Mouse (Mus musculus): ENCODE results near the gene Gsg1l. TPM values are rescaled to one million over a fixed set of nuclear protein-coding genes. Genes with fewer than 3 reads are reported as not detected.
A peak's percentile ranks its signal among the peaks of the same experiment; 100 is the strongest.

Gsg1l gene
- polyA plus RNA-seq, 1 experiment from 2014 or later: 7.0 TPM

- DNase-seq (ENCODE audit: low spot score) (no peak), ATAC-seq (ENCODE audit: insufficient read depth, low FRiP score, low TSS enrichment) (no peak; the same call in 1 of the 2 replicates)
- Histone ChIP-seq H3K27me3 (ENCODE audit: control insufficient read depth, insufficient read depth, low read length) (peaks cover 29% of the 10 kb centered on the region), H3K27ac (ENCODE audit: low read depth, low read length) (no peak overlapping the region), H3K4me2 (ENCODE audit: low read depth) (no peak overlapping the region), H3K9ac (ENCODE audit: low read length) (no peak overlapping the region), H3K36me3 (ENCODE audit: control insufficient read depth, insufficient read depth, low read length) (no peaks in the 10 kb centered on the region), H3K9me3 (ENCODE audit: control insufficient read depth, low read length) (no peaks in the 10 kb centered on the region), H3K4me1 (ENCODE audit: control insufficient read depth, insufficient read depth, low read length) (0 out of 2 replicates have a peak, but pooled peaks cover 2% of the 10 kb centered on the region), H3K4me3 (ENCODE audit: low read depth, low read length) (no peak overlapping the region)
- WGBS: 27% methylated on average over 6 of the region's 6 CpGs
These were observed 4.1 kb upstream of the Gsg1l start for GRCm38 (mm10) chr7:126086321-126086741.

- Histone ChIP-seq H3K27ac (ENCODE audit: low read depth, low read length) (no peak overlapping the region), H3K9ac (ENCODE audit: low read length) (no peak overlapping the region), H3K4me2 (ENCODE audit: low read depth) (no peak overlapping the region), H3K9me3 (ENCODE audit: control insufficient read depth, low read length) (no peaks in the 10 kb centered on the region), H3K27me3 (ENCODE audit: control insufficient read depth, insufficient read depth, low read length) (peaks cover 39% of the 10 kb centered on the region), H3K4me1 (ENCODE audit: control insufficient read depth, insufficient read depth, low read length) (0 out of 2 replicates have a peak, but pooled peaks cover 2% of the 10 kb centered on the region), H3K4me3 (ENCODE audit: low read depth, low read length) (no peak overlapping the region), H3K36me3 (ENCODE audit: control insufficient read depth, insufficient read depth, low read length) (no peaks in the 10 kb centered on the region)
- DNase-seq (ENCODE audit: low spot score): no peak
- 93% methylated on average over 9 of the region's 9 CpGs for WGBS
- ATAC-seq (ENCODE audit: insufficient read depth, low FRiP score, low TSS enrichment): no peak
These were observed 2.9 kb upstream of the Gsg1l start for GRCm38 (mm10) chr7:126085154-126085553.

- Histone ChIP-seq H3K27ac (ENCODE audit: low read depth, low read length) (no peak overlapping the region), H3K4me2 (ENCODE audit: low read depth) (no peak overlapping the region), H3K27me3 (ENCODE audit: control insufficient read depth, insufficient read depth, low read length) (peaks cover 39% of the 10 kb centered on the region), H3K4me3 (ENCODE audit: low read depth, low read length) (no peak overlapping the region), H3K9me3 (ENCODE audit: control insufficient read depth, low read length) (no peaks in the 10 kb centered on the region), H3K36me3 (ENCODE audit: control insufficient read depth, insufficient read depth, low read length) (no peaks in the 10 kb centered on the region), H3K9ac (ENCODE audit: low read length) (no peak overlapping the region), H3K4me1 (ENCODE audit: control insufficient read depth, insufficient read depth, low read length) (0 out of 2 replicates have a peak, but pooled peaks cover 2% of the 10 kb centered on the region)
- ATAC-seq (ENCODE audit: insufficient read depth, low FRiP score, low TSS enrichment) (no peak), DNase-seq (ENCODE audit: low spot score) (no peak)
- 18% methylated on average over 4 of the region's 4 CpGs for WGBS
These were observed 1.8 kb upstream of the Gsg1l start for GRCm38 (mm10) chr7:126083980-126084348.

- 24% methylated on average over 9 of the region's 9 CpGs for WGBS
- Histone ChIP-seq H3K27ac (ENCODE audit: low read depth, low read length) (no peak overlapping the region), H3K9me3 (ENCODE audit: control insufficient read depth, low read length) (no peaks in the 10 kb centered on the region), H3K4me1 (ENCODE audit: control insufficient read depth, insufficient read depth, low read length) (0 out of 2 replicates have a peak, but pooled peaks cover 2% of the 10 kb centered on the region), H3K27me3 (ENCODE audit: control insufficient read depth, insufficient read depth, low read length) (peaks cover 39% of the 10 kb centered on the region), H3K9ac (ENCODE audit: low read length) (no peak overlapping the region), H3K4me3 (ENCODE audit: low read depth, low read length) (no peak overlapping the region), H3K36me3 (ENCODE audit: control insufficient read depth, insufficient read depth, low read length) (no peaks in the 10 kb centered on the region), H3K4me2 (ENCODE audit: low read depth) (no peak overlapping the region)
- no peak for DNase-seq (ENCODE audit: low spot score)
- no peak for ATAC-seq (ENCODE audit: insufficient read depth, low FRiP score, low TSS enrichment)
These were observed 1.2 kb upstream of the Gsg1l start for GRCm38 (mm10) chr7:126083341-126083979.

DNA sequence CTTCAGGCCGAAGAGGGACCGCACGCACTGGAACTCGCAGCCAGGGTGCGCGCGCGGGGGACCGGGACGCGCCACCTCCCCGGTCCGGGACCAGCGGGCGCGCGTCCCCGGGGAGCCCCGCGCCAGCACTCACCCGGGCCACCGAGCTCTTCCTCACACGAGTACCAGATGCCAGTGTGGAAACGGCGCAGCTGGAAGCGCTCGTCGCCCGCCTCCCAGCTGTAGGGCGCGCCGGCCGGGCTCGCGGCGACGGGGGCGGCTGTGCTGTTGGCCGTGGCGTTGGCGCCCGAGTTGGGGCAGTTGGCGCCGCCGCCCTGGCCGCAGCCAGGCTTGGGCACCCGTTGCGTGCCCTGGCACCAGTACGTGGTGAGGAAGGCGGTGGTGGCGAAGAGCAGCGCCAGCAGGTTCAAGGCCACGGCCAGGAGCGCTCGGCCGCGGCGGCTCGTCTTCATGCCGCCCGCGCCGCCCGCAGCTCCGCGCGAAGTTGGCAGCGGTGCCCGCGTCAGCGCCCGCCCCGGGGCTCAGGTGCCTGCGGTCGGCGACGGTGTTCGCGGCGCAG is 405 bp downstream of the Gsg1l start:
- Histone ChIP-seq H3K27me3 (ENCODE audit: control insufficient read depth, insufficient read depth, low read length) (peaks cover 39% of the 10 kb centered on the region), H3K27ac (ENCODE audit: low read depth, low read length) (no peak overlapping the region)
- 0 out of 2 replicates have a peak, but pooled peaks have one; percentile 27 for ATAC-seq (ENCODE audit: insufficient read depth, low FRiP score, low TSS enrichment)

DNA sequence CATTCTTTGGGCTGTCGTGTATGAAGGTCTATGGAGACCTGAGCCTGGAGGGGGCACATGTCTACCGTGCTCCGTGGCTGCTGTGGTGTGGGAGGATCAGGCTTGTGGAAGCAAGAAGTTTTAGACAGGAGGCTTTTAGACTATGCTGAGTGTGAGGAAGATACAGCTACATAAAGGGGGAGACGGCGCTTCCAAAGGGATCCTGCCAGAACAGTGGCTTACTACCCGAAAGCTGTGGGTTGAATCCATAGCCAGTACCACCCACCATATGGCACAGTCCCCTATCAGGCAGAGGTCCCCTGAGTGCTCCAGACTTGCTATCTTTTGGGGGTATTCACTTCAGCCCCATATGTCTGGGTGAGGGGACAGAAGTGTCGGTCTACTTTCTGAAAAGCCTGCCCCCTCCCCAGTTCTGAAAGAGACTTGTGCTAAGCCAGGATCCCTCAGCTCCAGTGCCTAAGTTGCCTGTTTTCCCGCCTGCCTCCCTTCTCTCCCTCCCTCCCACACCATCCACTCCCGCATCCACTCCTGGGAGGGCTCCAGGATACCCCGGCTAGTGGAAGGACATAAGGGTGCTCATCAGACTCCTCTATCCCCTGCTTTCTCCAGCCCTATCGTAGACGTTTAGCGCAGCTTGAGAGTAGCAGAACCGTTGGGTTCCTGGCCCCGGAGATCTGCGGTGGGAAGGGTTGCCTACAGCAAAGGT is 1.1 kb downstream of the Gsg1l start:
- Histone ChIP-seq H3K27ac (ENCODE audit: low read depth, low read length) (no peak overlapping the region), H3K36me3 (ENCODE audit: control insufficient read depth, insufficient read depth, low read length) (no peaks in the 10 kb centered on the region), H3K4me2 (ENCODE audit: low read depth) (peak overlapping the region; percentile 84), H3K9ac (ENCODE audit: low read length) (peak overlapping the region; percentile 46), H3K9me3 (ENCODE audit: control insufficient read depth, low read length) (no peaks in the 10 kb centered on the region), H3K4me1 (ENCODE audit: control insufficient read depth, insufficient read depth, low read length) (0 out of 2 replicates have a peak, but pooled peaks cover 2% of the 10 kb centered on the region), H3K27me3 (ENCODE audit: control insufficient read depth, insufficient read depth, low read length) (peaks cover 39% of the 10 kb centered on the region), H3K4me3 (ENCODE audit: low read depth, low read length) (peak overlapping the region; percentile 49)
- WGBS: 22% methylated on average over 16 of the region's 16 CpGs
- no peak for ATAC-seq (ENCODE audit: insufficient read depth, low FRiP score, low TSS enrichment)
- DNase-seq (ENCODE audit: low spot score): no peak

More for the DNA sequence above, 405 bp downstream of the Gsg1l start:
- Histone ChIP-seq H3K9ac (ENCODE audit: low read length) (peak overlapping the region; percentile 46), H3K9me3 (ENCODE audit: control insufficient read depth, low read length) (no peaks in the 10 kb centered on the region), H3K4me1 (ENCODE audit: control insufficient read depth, insufficient read depth, low read length) (0 out of 2 replicates have a peak, but pooled peaks cover 2% of the 10 kb centered on the region), H3K36me3 (ENCODE audit: control insufficient read depth, insufficient read depth, low read length) (no peaks in the 10 kb centered on the region), H3K4me2 (ENCODE audit: low read depth) (peak overlapping the region; percentile 84), H3K4me3 (ENCODE audit: low read depth, low read length) (peak overlapping the region; percentile 49)
- no peak for DNase-seq (ENCODE audit: low spot score)
- under 1% methylated on average over 73 of the region's 80 CpGs for WGBS

GRCm38 (mm10) chr7:126076935-126077334 is 5.3 kb downstream of the Gsg1l start:
- no peak for ATAC-seq (ENCODE audit: insufficient read depth, low FRiP score, low TSS enrichment)
- no peak overlapping the region for H3K27ac ChIP-seq (ENCODE audit: low read depth, low read length)
- 96% methylated on average over 1 of the region's 1 CpGs for WGBS

DNA sequence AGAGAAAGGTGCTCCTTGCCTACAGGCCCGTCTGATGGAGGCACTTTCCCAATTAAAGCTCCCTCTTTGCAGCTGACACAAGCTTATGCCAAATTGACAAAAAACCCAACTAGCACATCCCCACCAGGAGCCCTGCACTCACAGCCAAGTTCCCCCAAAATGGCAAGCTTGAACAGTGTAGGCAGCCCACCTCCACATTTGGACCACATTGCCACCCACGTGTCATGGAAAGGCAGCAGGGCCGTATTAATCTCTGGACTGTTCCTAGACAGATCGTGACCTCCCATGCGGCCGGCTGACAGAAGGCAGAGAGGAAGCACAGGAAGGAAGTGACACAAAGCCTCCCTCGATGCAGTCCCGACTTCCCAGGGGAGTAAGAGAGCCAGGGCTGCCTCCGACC is 7.2 kb downstream of the Gsg1l start:
- DNase-seq (ENCODE audit: low spot score): no peak
- no peaks in the 10 kb centered on the region for H3K27me3 ChIP-seq (ENCODE audit: control insufficient read depth, insufficient read depth, low read length)
- no peak overlapping the region for H3K27ac ChIP-seq (ENCODE audit: low read depth, low read length)
- H3K4me3 ChIP-seq (ENCODE audit: low read depth, low read length): no peak overlapping the region
- H3K4me1 ChIP-seq (ENCODE audit: control insufficient read depth, insufficient read depth, low read length): no peaks in the 10 kb centered on the region
- ATAC-seq (ENCODE audit: insufficient read depth, low FRiP score, low TSS enrichment): no peak
- WGBS: 71% methylated on average over 9 of the region's 9 CpGs
- no peak overlapping the region for H3K9ac ChIP-seq (ENCODE audit: low read length)
- H3K36me3 ChIP-seq (ENCODE audit: control insufficient read depth, insufficient read depth, low read length): no peaks in the 10 kb centered on the region
- H3K9me3 ChIP-seq (ENCODE audit: control insufficient read depth, low read length): no peaks in the 10 kb centered on the region
- H3K4me2 ChIP-seq (ENCODE audit: low read depth): no peak overlapping the region

More at GRCm38 (mm10) chr7:126076935-126077334, 5.3 kb downstream of the Gsg1l start:
- Histone ChIP-seq H3K4me1 (ENCODE audit: control insufficient read depth, insufficient read depth, low read length) (no peaks in the 10 kb centered on the region), H3K9ac (ENCODE audit: low read length) (no peak overlapping the region), H3K4me2 (ENCODE audit: low read depth) (no peak overlapping the region), H3K36me3 (ENCODE audit: control insufficient read depth, insufficient read depth, low read length) (no peaks in the 10 kb centered on the region), H3K27me3 (ENCODE audit: control insufficient read depth, insufficient read depth, low read length) (peaks cover 16% of the 10 kb centered on the region), H3K4me3 (ENCODE audit: low read depth, low read length) (no peak overlapping the region), H3K9me3 (ENCODE audit: control insufficient read depth, low read length) (no peaks in the 10 kb centered on the region)
- DNase-seq (ENCODE audit: low spot score): no peak
